22 mouse cellular contexts compared by ENCODE assay signal in genomic region chr17:41227128-41228014, GRCm38 (mm10).
DNase-seq lines count a peak whose midpoint lies in the region; ATAC-seq and TF ChIP-seq lines count a peak whose summit lies in the region.
"Had no signal": no experiment of that assay in that cellular context is flagged by ENCODE, and none has a peak within 500 bp of the region (broad histone marks: within the 10 kb centered on the region; RNA-seq: fewer than 3 reads in every experiment).

No protein-coding gene starts in this region.

- H3K4me1 ChIP-seq in forebrain, embryonic 13.5 days = no peaks in the 10 kb centered on the region
- H3K4me1 ChIP-seq in forebrain, embryonic 12.5 days = no peaks in the 10 kb centered on the region
- no peaks in the 10 kb centered on the region; the same call in 1 of the 2 replicates for H3K4me1 ChIP-seq in forebrain, embryonic 15.5 days
- no peaks in the 10 kb centered on the region for H3K4me1 ChIP-seq in stomach, postnatal 0 days (replicated peaks; ENCODE audit: control insufficient read depth, insufficient read depth)
- no peaks in the 10 kb centered on the region for H3K4me1 ChIP-seq in kidney, adult 2 months (ENCODE audit: control insufficient read depth, insufficient read depth, low read length)
- H3K4me1 ChIP-seq: embryonic facial prominence, embryonic 15.5 days; heart, embryonic 15.5 days; kidney, embryonic 15.5 days; liver, embryonic 13.5 days had no signal

- H3K4me2 ChIP-seq in forebrain, embryonic 13.5 days = no peak overlapping the region
- H3K4me2 ChIP-seq in forebrain, embryonic 12.5 days = no peak overlapping the region
- H3K4me2 ChIP-seq in forebrain, embryonic 15.5 days (replicated peaks) = no peak overlapping the region
- H3K4me2 ChIP-seq in stomach, postnatal 0 days (replicated peaks; ENCODE audit: low read depth) = no peak overlapping the region
- H3K4me2 ChIP-seq: embryonic facial prominence, embryonic 15.5 days; heart, embryonic 15.5 days; kidney, embryonic 15.5 days; liver, embryonic 13.5 days had no signal

- no peaks in the 10 kb centered on the region for H3K36me3 ChIP-seq in forebrain, embryonic 13.5 days (ENCODE audit: poor library complexity, severe bottlenecking)
- H3K36me3 ChIP-seq in forebrain, embryonic 12.5 days (replicated peaks) = no peaks in the 10 kb centered on the region
- no peaks in the 10 kb centered on the region for H3K36me3 ChIP-seq in forebrain, embryonic 15.5 days
- H3K36me3 ChIP-seq in stomach, postnatal 0 days (ENCODE audit: control insufficient read depth, insufficient read depth, low read length) = no peaks in the 10 kb centered on the region
- H3K36me3 ChIP-seq in kidney, adult 2 months (ENCODE audit: control insufficient read depth, insufficient read depth, low read length) = no peaks in the 10 kb centered on the region
- H3K36me3 ChIP-seq: embryonic facial prominence, embryonic 15.5 days; heart, embryonic 15.5 days; kidney, embryonic 15.5 days; liver, embryonic 13.5 days had no signal

- TF ChIP-seq POLR2A in brain, embryonic 14.5 days (IDR thresholded peaks at IDR 0.05; ENCODE audit: borderline replicate concordance, extremely low read depth, insufficient read depth, insufficient read length, poor library complexity, severe bottlenecking) = no peak
- TF ChIP-seq POLR2A in kidney, adult 2 months (IDR thresholded peaks at IDR 0.05; ENCODE audit: low read depth, low read length) = no peak

- no peak overlapping the region for H3K9ac ChIP-seq in forebrain, embryonic 13.5 days
- H3K9ac ChIP-seq in forebrain, embryonic 12.5 days = no peak overlapping the region
- H3K9ac ChIP-seq in forebrain, embryonic 15.5 days (replicated peaks) = no peak overlapping the region
- H3K9ac ChIP-seq in stomach, postnatal 0 days (ENCODE audit: low read length) = no peak overlapping the region
- H3K9ac ChIP-seq: embryonic facial prominence, embryonic 15.5 days; heart, embryonic 15.5 days; kidney, embryonic 15.5 days; liver, embryonic 13.5 days had no signal

- H3K4me3 ChIP-seq in forebrain, embryonic 13.5 days = no peak overlapping the region
- H3K4me3 ChIP-seq in forebrain, embryonic 12.5 days (replicated peaks) = no peak overlapping the region
- no peak overlapping the region for H3K4me3 ChIP-seq in forebrain, embryonic 15.5 days
- H3K4me3 ChIP-seq in stomach, postnatal 0 days (ENCODE audit: low read depth, low read length) = no peak overlapping the region
- no peak overlapping the region for H3K4me3 ChIP-seq in kidney, adult 2 months (ENCODE audit: insufficient read depth, low read depth, low read length)
- H3K4me3 ChIP-seq: embryonic facial prominence, embryonic 15.5 days; heart, adult 2 months; heart, embryonic 15.5 days; kidney, embryonic 15.5 days; liver, embryonic 13.5 days had no signal

- peak; percentile 66 for ATAC-seq in forebrain, embryonic 13.5 days
- no peak for ATAC-seq in forebrain, embryonic 12.5 days (ENCODE audit: low FRiP score)
- peak; percentile 77 for ATAC-seq in forebrain, embryonic 15.5 days (replicated peaks)
- ATAC-seq in stomach, postnatal 0 days (ENCODE audit: low FRiP score, low TSS enrichment) = no peak
- ATAC-seq: hindbrain, embryonic 16.5 days; intestine, embryonic 16.5 days had no signal

- no peaks in the 10 kb centered on the region for H3K27me3 ChIP-seq in forebrain, embryonic 13.5 days
- H3K27me3 ChIP-seq in forebrain, embryonic 12.5 days = no peaks in the 10 kb centered on the region
- H3K27me3 ChIP-seq in forebrain, embryonic 15.5 days = no peaks in the 10 kb centered on the region
- H3K27me3 ChIP-seq in stomach, postnatal 0 days (ENCODE audit: control insufficient read depth, insufficient read depth, low read length) = no peaks in the 10 kb centered on the region
- H3K27me3 ChIP-seq in kidney, adult 2 months (replicated peaks; ENCODE audit: control insufficient read depth, insufficient read depth, low read length) = no peaks in the 10 kb centered on the region
- H3K27me3 ChIP-seq: embryonic facial prominence, embryonic 15.5 days; heart, embryonic 15.5 days; kidney, embryonic 15.5 days; liver, embryonic 13.5 days had no signal

- 75% methylated on average over 3 of the region's 3 CpGs for WGBS in forebrain, embryonic 13.5 days
- 70% methylated on average over 3 of the region's 3 CpGs for WGBS in forebrain, embryonic 12.5 days
- 58% methylated on average over 3 of the region's 3 CpGs for WGBS in forebrain, embryonic 15.5 days
- WGBS in stomach, postnatal 0 days = 60% methylated on average over 3 of the region's 3 CpGs
- 74% methylated on average over 3 of the region's 3 CpGs for WGBS in kidney, adult 2 months

- H3K27ac ChIP-seq in forebrain, embryonic 13.5 days = no peak overlapping the region
- no peak overlapping the region for H3K27ac ChIP-seq in forebrain, embryonic 12.5 days
- peak overlapping the region; percentile 68 for H3K27ac ChIP-seq in forebrain, embryonic 15.5 days (replicated peaks)
- no peak overlapping the region for H3K27ac ChIP-seq in stomach, postnatal 0 days (replicated peaks)
- H3K27ac ChIP-seq in kidney, adult 2 months (ENCODE audit: insufficient read depth, low read depth, low read length) = no peak overlapping the region
- H3K27ac ChIP-seq: embryonic facial prominence, embryonic 15.5 days; heart, adult 2 months; heart, embryonic 15.5 days; kidney, embryonic 15.5 days; liver, embryonic 13.5 days had no signal

- peak; percentile 3 to 10 for DNase-seq in layer of hippocampus, postnatal 10 days (ENCODE audit: low spot score in 2 of 2)
- no peak for DNase-seq in layer of hippocampus, adult 9-11 months
- DNase-seq in brain, embryonic 14.5 days (ENCODE audit: low read depth) = peak; percentile 47
- no peak for DNase-seq in stomach, postnatal 0 days (ENCODE audit: low spot score)
- DNase-seq in kidney, adult 2 months = no peak
- DNase-seq: adrenal gland, postnatal 36 days; cerebellum, adult 11-12 months; gastrocnemius, postnatal 36 days; heart, adult 2 months; heart, postnatal 36 days; kidney, postnatal 36 days; liver, embryonic 13.5 days; lung, adult 2 months; lung, postnatal 14 days had no signal

- TF ChIP-seq EP300 in stomach, postnatal 0 days (optimal IDR thresholded peaks at IDR 0.05) = no peak

- no peak for TF ChIP-seq CTCF in brain, embryonic 14.5 days (IDR thresholded peaks at IDR 0.05; ENCODE audit: borderline replicate concordance, extremely low read depth, insufficient read depth, insufficient read length)
- no peak for TF ChIP-seq CTCF in stomach, postnatal 0 days (IDR thresholded peaks at IDR 0.05; ENCODE audit: low read depth)
- TF ChIP-seq CTCF in kidney, adult 2 months (conservative IDR thresholded peaks at IDR 0.05; ENCODE audit: insufficient read depth, insufficient read length, low read depth, low read length) = no peak

- H3K9me3 ChIP-seq in forebrain, embryonic 13.5 days (replicated peaks) = no peaks in the 10 kb centered on the region
- no peaks in the 10 kb centered on the region for H3K9me3 ChIP-seq in forebrain, embryonic 12.5 days
- no peaks in the 10 kb centered on the region for H3K9me3 ChIP-seq in forebrain, embryonic 15.5 days
- no peaks in the 10 kb centered on the region for H3K9me3 ChIP-seq in stomach, postnatal 0 days (ENCODE audit: control insufficient read depth, low read length)
- H3K9me3 ChIP-seq: embryonic facial prominence, embryonic 15.5 days; heart, embryonic 15.5 days; kidney, embryonic 15.5 days; liver, embryonic 13.5 days had no signal

Comparison
In these comparisons a context has a peak if more than half of its experiments do, and no peak if none do; other contexts are left out.
1. ATAC-seq: peak in forebrain, embryonic 13.5 days (single experiment) and forebrain, embryonic 15.5 days (single experiment); none in forebrain, embryonic 12.5 days (single experiment) and stomach, postnatal 0 days (single experiment).
2. DNase-seq: peak in layer of hippocampus, postnatal 10 days (2 of 2) and brain, embryonic 14.5 days (single experiment); none in layer of hippocampus, adult 9-11 months (single experiment), stomach, postnatal 0 days (single experiment) and kidney, adult 2 months (single experiment).